Mouse (Mus musculus) megakaryocyte, embryonic 14.5 days (primary cell): ENCODE data around the gene Gm11549.

ENCODE experiments used
- FLI1 ChIP-seq: IDR thresholded peaks from 2 replicates; pipeline ENCODE4 v1.6.1; 2012; ENCODE audit warnings: low read length, inconsistent platforms, mixed read lengths
- GATA1 ChIP-seq: IDR thresholded peaks from 3 replicates; pipeline ENCODE4 v1.6.1; 2012; ENCODE audit warnings: mixed read lengths, low read length, inconsistent platforms, borderline replicate concordance

GRCm38 (mm10) chr3:36474421-36474820 lies 47.2 kb downstream of the Gm11549 start:
- TF ChIP-seq FLI1: no peak
- no peak for TF ChIP-seq GATA1
